Mouse (Mus musculus) myocyte (in vitro differentiated cells): ENCODE measurements around the gene Tmem259. TPM values are rescaled to one million over a fixed set of nuclear protein-coding genes. Genes with fewer than 3 reads are reported as not detected.

Experiments used
- H3K27me3 ChIP-seq: one replicate; pipeline ENCODE4 v1.6.1; 2011; ENCODE audit not compliant: control insufficient read depth, insufficient read depth, insufficient read length
- H3K36me3 ChIP-seq: one replicate; pipeline ENCODE4 v1.6.1; 2011; ENCODE audit not compliant: control insufficient read depth, insufficient read depth
- H3K4me2 ChIP-seq: one replicate; pipeline ENCODE4 v1.6.1; 2011; ENCODE audit warnings: low read depth, control low read depth
- H3K4me3 ChIP-seq: one replicate; pipeline ENCODE4 v1.5.1; 2011; ENCODE audit warnings: mild to moderate bottlenecking, control low read depth, moderate library complexity
- H3K79me2 ChIP-seq: one replicate; pipeline ENCODE4 v1.6.1; 2011; ENCODE audit not compliant: control insufficient read depth, insufficient read depth
- H3ac ChIP-seq: one replicate; pipeline ENCODE4 v1.6.1; 2011; ENCODE audit not compliant: control insufficient read depth, insufficient read length
- CEBPB ChIP-seq: IDR thresholded peaks from 2 replicates; pipeline ENCODE4 v1.6.1; 2011; ENCODE audit warnings: mild to moderate bottlenecking, moderate library complexity; ENCODE audit not compliant: poor library complexity, insufficient read depth, severe bottlenecking
- E2F4 ChIP-seq: IDR thresholded peaks from one replicate; pipeline ENCODE4 v1.6.1; 2011; ENCODE audit warnings: mild to moderate bottlenecking, control low read depth, moderate library complexity; ENCODE audit not compliant: insufficient read depth
- MAX ChIP-seq: IDR thresholded peaks from one replicate; pipeline ENCODE4 v1.6.1; 2011; ENCODE audit warnings: low read depth, mild to moderate bottlenecking, control low read depth
- MYOD1 ChIP-seq, 3 experiments: IDR thresholded peaks; one replicate each; pipeline ENCODE4 v1.6.1; 2011; ENCODE audit warnings: control low read depth in 2 of 3, low read depth in 2 of 3, mild to moderate bottlenecking in 2 of 3, moderate library complexity in 1 of 3; ENCODE audit not compliant: insufficient read length in 2 of 3, control insufficient read depth in 1 of 3
- MYOG ChIP-seq, 3 experiments: IDR thresholded peaks; one replicate each; pipeline ENCODE4 v1.6.1; 2011; ENCODE audit warnings: control low read depth in 2 of 3, low read depth in 2 of 3, mild to moderate bottlenecking in 2 of 3; ENCODE audit not compliant: insufficient read length in 2 of 3, control insufficient read depth in 1 of 3, insufficient read depth in 1 of 3
- POLR2A ChIP-seq: IDR thresholded peaks from one replicate; pipeline ENCODE4 v1.6.1; 2011; ENCODE audit warnings: low read depth, mild to moderate bottlenecking, control low read depth, moderate library complexity; ENCODE audit not compliant: insufficient read length
- POLR2AphosphoS2 ChIP-seq: IDR thresholded peaks from one replicate; pipeline ENCODE4 v1.6.1; 2011; ENCODE audit warnings: low read depth, control low read depth; ENCODE audit not compliant: insufficient read length
- REST ChIP-seq: IDR thresholded peaks from one replicate; pipeline ENCODE4 v1.6.1; 2011; ENCODE audit warnings: mild to moderate bottlenecking, control low read depth, moderate library complexity; ENCODE audit not compliant: insufficient read depth, insufficient read length
- SRF ChIP-seq: IDR thresholded peaks from one replicate; pipeline ENCODE4 v1.6.1; 2011; ENCODE audit warnings: low read depth; ENCODE audit not compliant: control insufficient read depth, insufficient read length
- TCF12 ChIP-seq: IDR thresholded peaks from one replicate; pipeline ENCODE4 v1.6.1; 2011; ENCODE audit warnings: mild to moderate bottlenecking, control low read depth; ENCODE audit not compliant: poor library complexity, insufficient read depth, severe bottlenecking
- TCF3 ChIP-seq: IDR thresholded peaks from one replicate; pipeline ENCODE4 v1.6.1; 2011; ENCODE audit warnings: low read depth, control low read depth; ENCODE audit not compliant: insufficient read length
- USF1 ChIP-seq: IDR thresholded peaks from one replicate; pipeline ENCODE4 v1.6.1; 2011; ENCODE audit warnings: low read depth, mild to moderate bottlenecking, control low read depth, moderate library complexity
- polyA plus RNA-seq: library from polyadenylated mRNA; unstranded; fragments of >200 nt; fragmentation: generic; extraction: Trizol; gene quantifications from one replicate; pipeline ENCODE4 v1.2.1, GENCODE M21; 2012; ENCODE audit warnings: missing spikeins

The Tmem259 gene
- polyA plus RNA-seq, 1 experiment, result 152 TPM

GRCm38 (mm10) chr10:79931797-79932196 lies 52.3 kb downstream of the Tmem259 start:
- H3K79me2 ChIP-seq, result peaks cover 4% of the 10 kb centered on the region
- no peak overlapping the region for H3ac ChIP-seq
- H3K36me3 ChIP-seq, result peaks cover 5% of the 10 kb centered on the region
- H3K4me3 ChIP-seq, result no peak overlapping the region
- H3K27me3 ChIP-seq, result no peaks in the 10 kb centered on the region
- TF ChIP-seq CEBPB (no peak), MYOG (IDR thresholded peaks at IDR 0.05; ENCODE audit: control insufficient read depth in 1 of 3, insufficient read depth in 1 of 3, insufficient read length in 2 of 3, low read depth in 2 of 3) (no peak), POLR2A (no peak), POLR2AphosphoS2 (no peak), TCF3 (no peak), MYOD1 (IDR thresholded peaks at IDR 0.05; ENCODE audit: control insufficient read depth in 1 of 3, insufficient read length in 2 of 3, low read depth in 2 of 3) (no peak), REST (no peak), TCF12 (no peak), MAX (no peak)
- no peak overlapping the region for H3K4me2 ChIP-seq

GRCm38 (mm10) chr10:79930826-79931186 lies 53.3 kb downstream of the Tmem259 start:
- H3K36me3 ChIP-seq, result peaks cover 5% of the 10 kb centered on the region
- H3K79me2 ChIP-seq, result peaks cover 4% of the 10 kb centered on the region

GRCm38 (mm10) chr10:79929967-79930825 lies 53.9 kb downstream of the Tmem259 start:
- TF ChIP-seq POLR2AphosphoS2, result no peak
- no peak overlapping the region for H3K4me2 ChIP-seq

More at GRCm38 (mm10) chr10:79930826-79931186, 53.3 kb downstream of the Tmem259 start:
- TF ChIP-seq TCF3 (no peak), POLR2A (no peak), MAX (no peak), USF1 (no peak), SRF (no peak), TCF12 (no peak), CEBPB (no peak), MYOD1 (IDR thresholded peaks at IDR 0.05; ENCODE audit: control insufficient read depth in 1 of 3, insufficient read length in 2 of 3, low read depth in 2 of 3) (no peak), MYOG (IDR thresholded peaks at IDR 0.05; ENCODE audit: control insufficient read depth in 1 of 3, insufficient read depth in 1 of 3, insufficient read length in 2 of 3, low read depth in 2 of 3) (no peak), REST (no peak), E2F4 (no peak), POLR2AphosphoS2 (no peak)
- no peak overlapping the region for H3K4me2 ChIP-seq
- H3K27me3 ChIP-seq, result no peaks in the 10 kb centered on the region
- no peak overlapping the region for H3ac ChIP-seq
- H3K4me3 ChIP-seq, result no peak overlapping the region

GRCm38 (mm10) chr10:79928907-79929701 lies 55.0 kb downstream of the Tmem259 start:
- Histone ChIP-seq H3K27me3 (no peaks in the 10 kb centered on the region), H3K36me3 (peaks cover 5% of the 10 kb centered on the region), H3K4me3 (peak overlapping the region; percentile 96), H3K4me2 (no peak overlapping the region), H3K79me2 (peaks cover 4% of the 10 kb centered on the region), H3ac (no peak overlapping the region)
- TF ChIP-seq CEBPB (no peak), MYOD1 (IDR thresholded peaks at IDR 0.05; ENCODE audit: control insufficient read depth in 1 of 3, insufficient read length in 2 of 3, low read depth in 2 of 3) (no peak), TCF3 (no peak), TCF12 (no peak), MAX (no peak), POLR2A (no peak), USF1 (no peak)

More at GRCm38 (mm10) chr10:79929967-79930825, 53.9 kb downstream of the Tmem259 start:
- Histone ChIP-seq H3K79me2 (peaks cover 4% of the 10 kb centered on the region), H3ac (no peak overlapping the region), H3K27me3 (no peaks in the 10 kb centered on the region), H3K4me3 (no peak overlapping the region), H3K36me3 (peaks cover 5% of the 10 kb centered on the region)
